Mouse (Mus musculus) lung, postnatal 0 days (tissue): ENCODE measurements around the gene Cdc42bpg.

Source experiments
- CTCF ChIP-seq: IDR thresholded peaks from 2 replicates; pipeline ENCODE4 v1.5.1; 2016; ENCODE audit warnings: antibody characterized with exemption, mild to moderate bottlenecking
- EP300 ChIP-seq: IDR thresholded peaks from 2 replicates; pipeline ENCODE4 v1.6.1; 2016; ENCODE audit warnings: antibody characterized with exemption, mild to moderate bottlenecking, control low read depth

GRCm38 (mm10) chr19:6339191-6339590, 32.9 kb downstream of the Cdc42bpg start:
- TF ChIP-seq CTCF (no peak), EP300 (no peak)
